Mouse (Mus musculus) testis, adult 2 months (tissue): ENCODE measurements around the gene Gm11937. TPM values are rescaled to one million over a fixed set of nuclear protein-coding genes. Genes with fewer than 3 reads are reported as not detected.
A peak's percentile ranks its signal among the peaks of the same experiment; 100 is the strongest.
"Not testable (repeated sequence)": the region's sequence is repeated elsewhere in the genome, so short reads cannot be mapped to it uniquely, and the experiment has no call there.

Source experiments
- H3K27ac ChIP-seq: fragments of 200-500 bp; 2 replicates; pipeline ENCODE4 v1.5.1; 2012; ENCODE audit warnings: low read depth, low read length; ENCODE audit not compliant: control insufficient read depth, insufficient read depth
- H3K27me3 ChIP-seq: fragments of 200-500 bp; 2 replicates; pipeline ENCODE4 v1.6.1; 2012; ENCODE audit warnings: mild to moderate bottlenecking, low read length, moderate library complexity; ENCODE audit not compliant: control insufficient read depth, insufficient read depth
- H3K36me3 ChIP-seq: fragments of 200-500 bp; 2 replicates; pipeline ENCODE4 v1.6.1; 2012; ENCODE audit warnings: mild to moderate bottlenecking, low read length; ENCODE audit not compliant: control insufficient read depth, insufficient read depth
- H3K4me1 ChIP-seq: fragments of 200-500 bp; 2 replicates; pipeline ENCODE4 v1.6.1; 2012; ENCODE audit warnings: low read length; ENCODE audit not compliant: control insufficient read depth, insufficient read depth
- H3K4me3 ChIP-seq: fragments of 200-500 bp; 2 replicates; pipeline ENCODE4 v1.5.1; 2012; ENCODE audit warnings: low read depth, mild to moderate bottlenecking, low read length, moderate library complexity, mixed read lengths; ENCODE audit not compliant: control insufficient read depth
- CTCF ChIP-seq: fragments of 200-500 bp; IDR thresholded peaks from 2 replicates; pipeline ENCODE4 v1.5.1; 2012; ENCODE audit warnings: low read depth, mild to moderate bottlenecking, inconsistent platforms, low read length, moderate library complexity; ENCODE audit not compliant: control insufficient read depth, insufficient read depth, insufficient replicate concordance
- POLR2A ChIP-seq: fragments of 200-500 bp; IDR thresholded peaks from 2 replicates; pipeline ENCODE4 v1.6.1; 2012; ENCODE audit warnings: low read depth, mild to moderate bottlenecking, inconsistent platforms, low read length, moderate library complexity; ENCODE audit not compliant: control insufficient read depth
- polyA plus RNA-seq: library from polyadenylated mRNA; depleted of rRNA; stranded (reverse); fragments of >200 nt; gene quantifications from 2 replicates; pipeline ENCODE4 v1.2.3, GENCODE M21; 2012

Gene Gm11937
- polyA plus RNA-seq, 1 experiment: not detected

DNA sequence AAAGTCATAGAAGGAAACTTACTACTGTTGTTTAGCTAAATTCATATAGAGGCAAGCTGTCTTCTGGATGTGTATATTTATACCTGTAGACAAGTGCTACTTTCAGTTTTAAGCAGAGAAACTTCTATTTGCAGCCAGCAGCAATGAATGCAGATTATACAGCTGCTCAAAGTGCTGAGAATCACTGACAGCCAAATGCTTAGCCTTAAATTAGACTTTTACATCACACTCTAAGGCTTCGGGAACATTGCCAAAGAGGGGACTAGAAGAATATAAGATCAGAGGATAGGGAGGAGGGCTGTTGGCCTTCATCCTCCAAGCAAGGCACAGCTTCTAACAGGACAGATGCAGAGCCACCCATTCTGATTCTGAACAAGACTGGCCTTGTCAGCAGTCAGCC is 27.1 kb upstream of the Gm11937 start:
- Histone ChIP-seq H3K36me3 (no peaks in the 10 kb centered on the region), H3K27ac (no peak overlapping the region), H3K27me3 (no peaks in the 10 kb centered on the region), H3K4me3 (no peak overlapping the region), H3K4me1 (no peaks in the 10 kb centered on the region)
- TF ChIP-seq CTCF (no peak), POLR2A (no peak)

DNA sequence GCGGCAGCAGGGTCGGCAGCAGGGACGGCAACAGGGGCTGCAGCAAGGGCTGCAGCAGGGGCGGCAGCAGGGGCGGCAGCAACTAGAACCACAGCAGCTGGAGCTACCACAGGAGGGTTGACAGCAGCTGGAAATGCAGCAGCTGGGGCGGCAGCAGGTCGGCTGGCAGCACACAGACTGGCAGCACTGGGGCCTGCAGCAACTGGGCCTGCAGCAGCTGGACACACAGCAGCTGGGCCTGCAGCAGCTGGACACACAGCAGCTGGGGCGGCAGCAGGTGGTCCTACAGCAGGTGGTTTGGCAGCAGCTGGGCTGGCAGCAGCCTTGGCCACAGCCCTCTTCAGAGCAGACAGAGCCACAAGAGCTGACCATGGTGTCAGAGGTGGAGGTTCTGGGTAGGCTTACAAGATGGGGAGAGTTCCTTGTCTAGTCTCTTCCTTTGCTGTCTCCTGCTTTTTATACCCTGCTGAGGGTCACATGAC is 24.7 kb upstream of the Gm11937 start, which contains the start of gene Krtap4-2:
Krtap4-2 (minus strand) TSS at position 432 of the 482 bp plus-strand sequence.
- TF ChIP-seq POLR2A (no peak), CTCF (no peak)

DNA sequence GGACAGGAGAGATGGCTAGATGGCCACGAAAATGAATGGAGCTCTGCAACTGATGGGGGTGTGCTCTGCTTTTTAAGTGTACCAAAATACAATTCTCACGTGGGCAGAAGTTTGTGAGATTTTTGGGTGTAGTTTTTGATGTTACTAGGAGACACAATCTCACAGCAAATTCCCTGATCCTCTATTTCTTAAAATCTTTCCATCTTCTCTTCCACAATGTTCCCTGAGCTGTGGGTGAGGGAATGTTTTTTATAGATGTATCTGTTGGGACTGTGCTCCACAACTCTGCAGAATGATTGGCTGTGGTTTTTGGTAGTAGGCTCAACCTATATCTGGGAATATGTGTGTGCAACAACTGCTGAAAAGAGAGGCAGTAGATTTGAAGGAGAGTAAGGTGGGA is 23.3 kb upstream of the Gm11937 start:
- H3K4me1 ChIP-seq: no peaks in the 10 kb centered on the region
- H3K36me3 ChIP-seq: no peaks in the 10 kb centered on the region
- no peak for TF ChIP-seq CTCF
- TF ChIP-seq POLR2A: no peak
- no peaks in the 10 kb centered on the region for H3K27me3 ChIP-seq
- no peak overlapping the region for H3K4me3 ChIP-seq
- no peak overlapping the region for H3K27ac ChIP-seq

More for the DNA sequence above, 24.7 kb upstream of the Gm11937 start, which contains the start of gene Krtap4-2:
- no peak within 1 kb of the TSS for H3K4me3 ChIP-seq
- no peaks in the 10 kb centered on the region for H3K4me1 ChIP-seq
- no peak within 1 kb of the TSS for H3K27ac ChIP-seq
- H3K27me3 ChIP-seq: no peaks in the 10 kb centered on the region
- no peaks in the 10 kb centered on the region for H3K36me3 ChIP-seq

DNA sequence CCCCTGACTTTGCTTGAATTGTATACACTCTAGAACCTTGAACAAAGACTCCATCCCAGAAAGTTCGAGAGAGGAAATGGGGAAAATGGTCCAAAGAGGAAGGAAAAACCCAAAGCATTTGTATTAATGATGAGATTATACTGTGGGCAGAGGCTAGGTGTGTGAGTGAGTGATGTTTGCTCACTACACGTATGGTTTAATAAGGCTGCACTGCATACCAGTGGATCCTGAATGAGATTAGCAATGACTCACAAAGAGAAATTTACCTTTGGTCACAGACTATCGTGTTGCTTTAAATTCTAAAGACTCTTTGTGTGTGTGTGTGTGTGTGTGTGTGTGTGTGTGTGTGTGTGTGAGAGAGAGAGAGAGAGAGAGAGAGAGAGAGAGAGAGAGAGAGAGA is 20.9 kb upstream of the Gm11937 start:
- Histone ChIP-seq H3K27ac (no peak overlapping the region), H3K4me3 (no peak overlapping the region), H3K4me1 (no peaks in the 10 kb centered on the region), H3K36me3 (no peaks in the 10 kb centered on the region), H3K27me3 (no peaks in the 10 kb centered on the region)
- TF ChIP-seq POLR2A (no peak), CTCF (no peak)

DNA sequence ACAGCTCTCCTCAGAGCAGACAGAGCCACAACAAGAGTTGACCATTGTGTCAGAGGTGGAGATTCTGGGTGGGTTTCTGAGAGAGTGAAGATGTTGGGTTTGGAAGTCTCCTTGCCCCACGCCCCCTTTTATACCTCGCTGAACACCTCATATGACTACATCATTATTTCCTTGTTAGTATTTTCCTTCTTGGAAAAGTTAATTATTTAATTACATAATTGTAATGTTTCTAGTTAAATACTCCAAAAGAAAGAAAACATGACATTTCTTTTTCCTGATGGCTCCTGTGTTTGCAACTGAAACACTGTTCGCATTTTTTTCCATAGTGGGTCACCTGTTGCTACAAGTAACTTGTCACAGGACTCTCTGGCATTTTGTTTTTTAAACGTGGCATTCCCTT is 18.1 kb upstream of the Gm11937 start, which contains the start of gene Krtap4-1:
Krtap4-1 (minus strand) TSS at position 101 of the 400 bp plus-strand sequence.
- H3K4me3 ChIP-seq: no peak within 1 kb of the TSS
- no peak within 1 kb of the TSS for H3K27ac ChIP-seq
- no peaks in the 10 kb centered on the region for H3K27me3 ChIP-seq
- H3K4me1 ChIP-seq: no peaks in the 10 kb centered on the region
- TF ChIP-seq POLR2A: no peak
- no peak for TF ChIP-seq CTCF
- H3K36me3 ChIP-seq: no peaks in the 10 kb centered on the region

DNA sequence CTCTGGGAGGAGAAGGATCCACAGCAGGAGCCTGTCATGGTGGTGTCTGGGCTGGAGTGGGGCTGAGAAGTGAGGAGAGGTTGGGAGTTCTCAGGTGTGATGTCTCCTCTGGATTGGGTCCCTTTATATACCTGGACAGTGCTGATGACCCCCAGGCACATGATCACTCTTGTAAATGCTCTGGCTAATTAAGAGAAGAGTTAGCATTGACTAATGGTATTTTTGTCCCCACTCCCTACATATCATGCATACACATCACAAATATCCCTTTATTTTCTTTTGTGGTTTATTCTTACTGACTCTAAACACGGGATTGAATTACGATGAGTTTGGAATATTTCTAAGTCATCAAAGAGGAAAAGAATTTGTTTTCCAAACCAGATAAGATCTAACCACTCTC is 10.3 kb upstream of the Gm11937 start, which contains the start of gene Gm11562:
Gm11562 (minus strand) TSS at position 101 of the 400 bp plus-strand sequence.
- TF ChIP-seq POLR2A (no peak), CTCF (no peak)

DNA sequence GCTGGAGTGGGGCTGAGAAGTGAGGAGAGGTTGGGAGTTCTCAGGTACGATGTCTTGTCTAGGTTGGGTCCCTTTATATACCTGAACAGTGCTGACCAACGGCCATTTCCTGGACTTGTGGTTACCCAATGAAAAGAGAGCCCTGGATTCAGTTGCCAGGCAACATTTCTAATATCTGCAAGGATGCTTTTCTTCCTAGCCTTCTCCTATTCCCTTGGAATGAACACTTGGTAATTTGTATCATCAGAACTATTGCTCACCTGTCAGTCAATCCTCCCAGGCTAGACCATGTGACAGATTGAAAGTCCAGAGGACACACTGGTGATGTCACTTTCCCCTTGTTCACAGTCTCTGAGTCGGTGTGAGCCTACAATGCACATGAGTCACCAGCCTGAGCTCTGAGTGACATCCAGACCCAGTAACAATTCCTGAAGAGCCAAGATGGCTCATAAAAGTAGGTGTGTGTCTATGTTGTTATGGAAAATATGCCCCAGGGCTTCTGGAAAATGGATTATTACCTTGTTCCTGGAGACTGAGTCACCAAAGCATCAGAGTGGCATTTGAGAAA is 4.9 kb upstream of the Gm11937 start, which contains the start of gene Krtap2-4:
Krtap2-4 (minus strand) TSS at position 51 of the 568 bp plus-strand sequence.
- Histone ChIP-seq H3K4me1 (no peaks in the 10 kb centered on the region), H3K27me3 (no peaks in the 10 kb centered on the region), H3K36me3 (no peaks in the 10 kb centered on the region), H3K27ac (no peak within 1 kb of the TSS), H3K4me3 (no peak within 1 kb of the TSS)
- no peak for TF ChIP-seq CTCF
- no peak for TF ChIP-seq POLR2A

More for the DNA sequence above, 10.3 kb upstream of the Gm11937 start, which contains the start of gene Gm11562:
- Histone ChIP-seq H3K27me3 (no peaks in the 10 kb centered on the region), H3K4me3 (no peak within 1 kb of the TSS), H3K27ac (no peak within 1 kb of the TSS), H3K4me1 (no peaks in the 10 kb centered on the region), H3K36me3 (no peaks in the 10 kb centered on the region)

DNA sequence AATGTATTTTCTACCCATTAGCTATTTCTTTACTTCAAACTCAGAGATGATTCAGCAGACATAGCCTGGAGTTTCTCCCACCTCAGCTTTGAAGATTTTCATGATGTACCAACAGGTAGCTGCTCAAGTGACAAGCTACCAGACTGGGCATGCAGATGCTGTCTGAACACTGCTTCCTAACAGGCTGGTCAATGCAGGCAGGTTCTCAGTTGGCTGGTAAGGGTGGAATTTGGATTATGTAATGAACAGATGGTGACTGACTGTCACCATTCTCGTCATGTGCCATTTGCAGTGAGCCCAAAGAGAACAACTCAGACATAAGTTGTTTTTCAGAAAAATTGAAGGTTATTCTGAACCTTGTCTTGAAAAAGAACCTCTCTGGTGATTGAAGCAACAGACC is 863 bp downstream of the Gm11937 start:
- H3K4me3 ChIP-seq: no peak overlapping the region
- no peaks in the 10 kb centered on the region for H3K36me3 ChIP-seq
- H3K4me1 ChIP-seq: no peaks in the 10 kb centered on the region
- no peaks in the 10 kb centered on the region for H3K27me3 ChIP-seq
- H3K27ac ChIP-seq: no peak overlapping the region
- TF ChIP-seq CTCF: no peak
- TF ChIP-seq POLR2A: no peak

DNA sequence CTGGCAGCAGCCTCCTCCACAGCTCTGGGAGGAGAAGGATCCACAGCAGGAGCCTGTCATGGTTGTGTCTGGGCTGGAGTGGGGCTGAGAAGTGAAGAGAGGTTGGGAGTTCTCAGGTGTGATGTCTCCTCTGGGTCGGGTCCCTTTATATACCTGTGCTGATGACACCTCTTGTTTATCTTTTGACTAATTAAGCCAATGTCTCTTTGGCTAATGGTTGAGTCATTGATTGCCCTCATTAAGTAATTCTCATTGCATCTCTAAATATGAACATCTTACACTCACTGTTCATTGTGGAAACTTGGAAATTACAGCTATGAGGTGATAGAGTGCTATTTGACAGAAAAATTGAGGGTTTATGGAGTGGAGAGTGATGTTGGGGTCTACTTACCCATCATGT is 6.8 kb downstream of the Gm11937 start, which contains the start of gene Gm11938:
Gm11938 (minus strand) TSS at position 101 of the 400 bp plus-strand sequence.
- not testable (repeated sequence) for H3K36me3 ChIP-seq, H3K4me1 ChIP-seq, H3K27ac ChIP-seq, H3K4me3 ChIP-seq, H3K27me3 ChIP-seq

DNA sequence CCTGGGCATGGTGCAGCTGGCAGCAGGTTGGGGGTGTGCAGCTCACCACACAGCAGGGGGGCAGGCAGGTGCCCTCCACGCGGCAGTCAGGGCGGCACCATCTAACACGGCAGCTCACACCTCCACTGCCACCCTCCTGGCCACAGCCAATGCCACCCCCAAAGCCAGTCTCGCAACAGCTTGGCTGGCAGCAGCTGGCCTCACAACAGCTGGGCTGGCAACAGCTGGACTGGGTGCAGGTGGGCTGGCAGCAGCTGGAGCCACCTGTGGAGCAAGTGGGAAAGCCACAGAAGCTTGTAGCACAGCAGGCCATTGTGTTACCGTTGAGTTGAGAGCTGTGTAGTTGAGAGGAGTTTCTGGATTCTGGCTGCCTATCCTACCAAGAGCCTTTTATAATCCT is 12.2 kb downstream of the Gm11937 start, which contains the start of gene Krtap9-3:
Krtap9-3 (minus strand) TSS at position 364 of the 400 bp plus-strand sequence.
- H3K4me3 ChIP-seq: peak within 1 kb of the TSS; percentile 18
- H3K27ac ChIP-seq, H3K4me1 ChIP-seq, H3K36me3 ChIP-seq, H3K27me3 ChIP-seq: not testable (repeated sequence)
